Mouse (Mus musculus) thymus, postnatal 0 days (tissue): ENCODE measurements around the gene Slc7a7. TPM values are rescaled to one million over a fixed set of nuclear protein-coding genes. Genes with fewer than 3 reads are reported as not detected.
A peak's percentile ranks its signal among the peaks of the same experiment; 100 is the strongest.

Experiments used
- DNase-seq: peaks from one replicate; pipeline ENCODE4 v3.0.0-alpha.2; 2015; ENCODE audit warnings: low spot score
- polyA plus RNA-seq: library from polyadenylated mRNA; unstranded; fragments of >200 nt; fragmentation: Nextera tagmentation; extraction: Ambion mirVana; gene quantifications from 2 replicates; pipeline ENCODE4 v1.2.1, GENCODE M21; 2015

Gene Slc7a7
- polyA plus RNA-seq, result 6.5 and 8.1 TPM in 2 replicates

DNA sequence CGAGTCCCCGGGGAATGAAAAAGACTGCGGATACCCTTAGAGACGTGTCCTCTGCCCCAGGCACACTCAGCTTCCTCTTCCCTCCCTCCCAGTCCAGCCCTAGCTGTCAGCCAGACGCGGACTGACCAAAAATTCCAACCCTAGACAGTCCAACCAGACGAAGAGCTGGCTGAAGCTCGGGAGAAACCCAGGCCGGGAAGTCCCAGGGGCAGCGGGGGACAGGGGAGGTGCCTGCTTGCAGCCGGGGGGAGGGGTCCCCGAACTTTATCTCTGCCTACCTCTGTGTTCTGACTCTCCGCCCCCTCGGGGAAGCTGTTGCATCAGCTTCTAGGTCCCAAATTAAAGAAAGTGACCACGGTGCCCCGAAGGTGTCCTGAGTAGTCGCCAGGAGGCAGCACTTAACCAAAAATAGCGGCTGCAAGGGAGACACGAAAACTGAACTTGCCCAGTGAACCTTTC, at the start of gene Slc7a7:
Gene Slc7a7, minus strand, starts transcription at position 158 of the 459 bp plus-strand sequence.
- DNase-seq, result no peak

DNA sequence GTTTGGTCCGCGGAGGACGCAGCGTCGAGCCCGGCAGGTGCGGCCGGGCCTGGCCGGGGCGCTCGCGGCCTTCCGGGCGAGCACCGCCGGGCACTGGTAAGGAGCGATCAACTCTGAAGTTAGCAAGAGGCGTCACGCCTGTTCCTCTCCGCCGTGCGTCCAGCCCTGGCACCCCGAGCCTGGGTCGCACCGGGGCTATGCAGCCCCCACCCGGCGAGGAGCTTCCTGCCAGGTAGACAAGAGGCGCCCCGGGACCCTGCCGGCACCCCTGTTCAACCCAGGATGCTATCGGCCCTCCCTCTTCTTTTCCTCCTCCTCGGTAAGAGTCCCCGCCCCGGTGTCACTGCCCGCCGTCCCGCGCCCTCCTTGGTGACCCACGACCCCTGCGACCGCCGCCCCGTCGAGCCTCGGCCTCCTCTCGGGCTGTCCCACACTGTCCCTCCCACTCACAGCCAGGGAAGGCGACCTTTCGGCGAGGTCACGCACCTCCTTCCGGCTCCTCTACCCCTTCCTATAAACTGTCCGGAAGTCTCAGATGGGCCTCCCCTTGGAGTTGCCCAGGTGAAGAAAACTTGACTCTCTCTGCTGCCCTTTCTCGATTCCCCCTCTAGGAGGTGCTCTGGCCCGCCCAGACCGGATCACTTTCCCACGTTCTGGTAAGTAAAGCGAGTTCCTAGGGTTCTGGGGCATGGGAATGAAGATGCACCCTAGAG, 46.9 kb upstream of the Slc7a7 start:
- peak; percentile 76 for DNase-seq

DNA sequence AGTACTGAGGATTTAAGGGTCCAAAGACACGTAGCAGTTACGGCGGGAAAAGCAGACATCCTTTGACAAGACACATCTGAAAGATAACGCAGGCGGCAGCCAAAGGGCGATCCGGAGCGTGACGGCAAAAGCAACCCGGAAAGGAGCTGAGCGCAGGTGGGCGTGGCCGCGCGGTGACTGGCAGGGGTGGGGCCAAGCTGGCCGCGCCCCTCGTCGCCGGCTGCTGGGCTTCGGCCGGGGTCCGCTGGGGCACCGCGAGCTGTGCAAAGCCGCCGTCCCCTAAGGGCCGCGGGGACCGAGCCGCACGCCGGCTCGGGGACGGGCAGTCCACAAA, 46.3 kb upstream of the Slc7a7 start, which contains the start of gene Lrp10:
Gene Lrp10, plus strand, starts transcription at position 179 of the 334 bp plus-strand sequence.
- peak; percentile 91 for DNase-seq

DNA sequence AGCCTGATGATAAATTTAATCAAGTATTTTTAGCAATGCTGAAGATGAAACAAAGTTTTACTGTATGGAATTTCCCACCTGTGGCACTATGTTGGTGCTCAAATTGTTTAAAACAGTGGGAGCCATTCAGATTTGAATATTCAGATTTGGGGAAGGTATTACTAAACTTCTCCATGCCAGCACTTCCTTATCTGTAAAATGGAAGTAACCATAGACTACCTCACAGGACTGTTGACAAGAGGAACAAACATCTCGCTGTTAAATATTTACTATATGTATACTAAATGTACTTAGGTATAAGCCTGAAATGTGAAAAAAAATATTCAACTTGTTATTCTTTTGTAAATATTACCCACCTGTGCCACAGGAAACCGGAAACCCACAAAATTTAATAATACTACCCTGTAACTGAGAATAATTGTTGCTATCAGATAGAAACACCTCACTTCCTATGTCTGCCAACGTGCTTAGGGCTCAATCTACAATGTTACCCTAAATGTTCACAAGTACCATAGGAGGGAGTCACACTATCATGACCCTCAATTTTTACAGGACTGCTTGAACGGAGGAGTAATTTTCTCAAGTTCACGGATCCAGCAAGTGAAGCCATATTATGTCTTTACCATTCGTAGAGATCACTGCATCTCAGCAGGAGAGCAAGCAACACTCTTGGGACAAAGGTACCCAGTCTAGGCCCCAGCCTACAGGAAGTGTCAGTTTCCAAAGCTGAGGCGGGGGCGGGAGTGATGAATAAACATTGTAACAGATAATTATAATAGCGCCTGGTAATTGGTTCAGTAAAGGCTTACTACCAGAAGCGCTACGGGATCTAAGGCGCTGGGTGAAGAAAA, 45.8 kb upstream of the Slc7a7 start:
- DNase-seq, result no peak

DNA sequence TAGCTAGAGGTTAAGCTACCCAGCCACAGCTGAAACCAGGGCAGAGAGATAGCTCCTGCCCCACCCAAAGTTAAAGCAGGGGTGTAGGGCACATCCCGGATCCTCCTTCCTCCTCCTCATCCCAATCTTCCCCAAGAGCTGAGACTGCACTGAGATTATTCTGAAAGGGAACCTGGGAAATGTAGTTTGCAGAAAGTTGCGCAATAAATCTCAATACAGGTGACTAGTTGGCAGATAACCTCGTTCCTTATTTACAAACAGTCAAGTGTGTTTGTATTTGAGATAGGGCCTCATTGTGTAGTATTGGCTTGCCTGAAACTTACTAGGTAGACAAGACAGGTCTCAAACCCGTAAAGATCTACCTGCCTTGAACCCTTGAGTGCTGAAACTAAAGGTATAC, 44.6 kb upstream of the Slc7a7 start:
- no peak for DNase-seq

DNA sequence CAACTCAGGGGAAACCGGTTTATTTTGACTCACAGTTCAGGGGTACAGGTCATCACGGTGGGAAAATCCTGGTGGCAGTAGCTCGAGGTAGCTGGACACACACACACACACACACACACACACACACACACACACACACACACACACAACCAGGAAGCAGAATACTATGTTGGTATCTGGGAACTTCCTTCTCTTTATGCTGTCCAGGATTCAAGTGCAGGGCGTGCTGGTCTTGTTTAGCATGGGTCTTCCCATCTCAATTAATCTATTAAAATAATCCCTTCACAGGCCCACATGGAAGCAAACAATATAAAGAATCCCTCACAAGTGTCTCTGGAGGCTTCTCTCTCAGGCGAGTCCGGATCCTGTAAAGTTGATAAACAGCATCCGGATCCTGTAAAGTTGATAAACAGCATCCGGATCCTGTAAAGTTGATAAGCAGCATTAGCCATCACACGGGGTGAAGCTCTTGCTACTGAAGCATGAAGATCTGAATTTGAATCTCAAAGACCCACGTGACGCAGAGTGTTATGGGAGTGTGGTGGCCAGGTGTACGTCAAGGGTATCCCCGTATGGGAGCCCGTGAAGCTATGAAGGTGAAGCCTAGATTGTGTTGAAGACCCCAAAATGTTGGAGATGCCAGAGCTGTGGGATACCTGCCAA, 40.5 kb upstream of the Slc7a7 start:
- DNase-seq, result no peak

DNA sequence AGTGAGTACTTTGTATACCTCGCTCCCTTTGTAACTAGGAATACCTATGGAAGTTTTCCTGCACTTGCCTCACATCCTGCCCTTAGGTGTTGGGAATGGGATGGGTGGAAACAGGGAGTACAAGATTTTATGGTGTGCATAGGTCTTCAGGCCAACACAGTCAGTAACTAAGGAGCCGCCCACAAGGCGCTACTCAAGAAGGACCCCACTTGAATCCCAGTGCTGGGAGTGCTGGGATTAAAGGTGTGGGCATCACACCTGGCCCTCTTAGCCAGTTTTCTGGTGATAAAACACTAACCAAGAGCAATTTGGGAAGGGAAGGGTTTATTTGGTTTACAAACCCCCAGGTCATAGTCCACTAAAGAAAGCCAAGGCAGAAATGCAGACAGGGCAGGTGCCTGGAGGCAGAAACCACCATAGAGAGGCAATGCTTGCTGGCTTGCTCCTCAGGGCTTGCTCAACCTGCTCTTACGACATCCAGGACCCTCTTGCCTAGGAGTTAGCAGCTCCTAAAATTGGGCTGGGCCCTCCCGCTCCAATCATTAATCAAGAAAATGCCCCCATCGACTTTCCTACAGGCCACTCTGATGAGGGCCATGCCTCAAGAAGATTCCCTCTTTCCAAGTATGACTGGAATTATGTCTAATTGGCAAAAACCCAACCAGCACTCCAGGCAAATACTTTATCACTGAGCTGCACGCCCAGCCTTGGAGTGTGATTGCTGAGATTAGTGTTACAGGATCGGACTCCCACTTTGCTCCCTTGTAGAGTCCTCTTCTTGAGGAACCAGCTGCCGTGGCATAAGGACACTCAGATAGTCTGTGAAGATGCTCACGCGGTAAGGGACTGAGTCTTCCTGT, 37.3 kb upstream of the Slc7a7 start:
- DNase-seq, result no peak

DNA sequence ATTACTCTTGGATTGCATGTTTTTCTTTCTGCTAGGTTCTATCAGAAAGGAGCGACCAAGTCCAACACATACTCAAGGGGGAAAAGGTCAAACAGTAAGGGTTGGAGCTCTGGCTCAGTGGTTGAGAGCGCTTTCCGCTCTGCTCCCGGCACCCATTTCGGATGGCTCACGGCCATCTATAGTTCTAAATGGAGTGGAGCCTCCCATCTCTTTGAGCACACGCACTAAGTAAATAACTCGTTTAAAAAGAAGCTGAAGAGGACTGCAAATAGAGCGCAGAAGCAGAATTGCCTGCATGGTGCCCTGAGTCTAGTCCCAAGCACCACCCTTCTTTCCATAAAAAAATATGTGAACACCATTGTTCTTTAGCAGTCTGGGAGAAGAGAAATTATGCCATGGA, 36.0 kb upstream of the Slc7a7 start:
- DNase-seq, result no peak

DNA sequence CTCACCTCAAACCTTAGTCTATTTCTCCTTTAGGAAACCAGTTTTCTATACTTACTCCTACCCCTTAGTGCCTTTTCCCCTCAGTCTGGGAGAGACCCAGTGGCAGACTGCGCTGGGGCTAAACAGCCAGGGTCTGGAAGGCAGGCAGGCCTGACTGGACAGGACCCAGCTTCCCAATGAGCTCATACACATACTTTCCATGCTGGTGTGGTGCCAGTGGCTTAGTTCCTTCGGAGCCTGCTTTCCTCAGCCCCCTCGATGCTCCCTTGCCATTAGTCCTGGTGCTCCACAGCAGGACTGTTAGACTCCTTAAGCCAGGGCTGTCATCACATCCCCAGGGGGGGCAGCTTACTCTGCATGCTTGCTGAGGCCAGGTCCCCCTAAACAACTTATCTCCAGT, 27.9 kb upstream of the Slc7a7 start:
- no peak for DNase-seq

DNA sequence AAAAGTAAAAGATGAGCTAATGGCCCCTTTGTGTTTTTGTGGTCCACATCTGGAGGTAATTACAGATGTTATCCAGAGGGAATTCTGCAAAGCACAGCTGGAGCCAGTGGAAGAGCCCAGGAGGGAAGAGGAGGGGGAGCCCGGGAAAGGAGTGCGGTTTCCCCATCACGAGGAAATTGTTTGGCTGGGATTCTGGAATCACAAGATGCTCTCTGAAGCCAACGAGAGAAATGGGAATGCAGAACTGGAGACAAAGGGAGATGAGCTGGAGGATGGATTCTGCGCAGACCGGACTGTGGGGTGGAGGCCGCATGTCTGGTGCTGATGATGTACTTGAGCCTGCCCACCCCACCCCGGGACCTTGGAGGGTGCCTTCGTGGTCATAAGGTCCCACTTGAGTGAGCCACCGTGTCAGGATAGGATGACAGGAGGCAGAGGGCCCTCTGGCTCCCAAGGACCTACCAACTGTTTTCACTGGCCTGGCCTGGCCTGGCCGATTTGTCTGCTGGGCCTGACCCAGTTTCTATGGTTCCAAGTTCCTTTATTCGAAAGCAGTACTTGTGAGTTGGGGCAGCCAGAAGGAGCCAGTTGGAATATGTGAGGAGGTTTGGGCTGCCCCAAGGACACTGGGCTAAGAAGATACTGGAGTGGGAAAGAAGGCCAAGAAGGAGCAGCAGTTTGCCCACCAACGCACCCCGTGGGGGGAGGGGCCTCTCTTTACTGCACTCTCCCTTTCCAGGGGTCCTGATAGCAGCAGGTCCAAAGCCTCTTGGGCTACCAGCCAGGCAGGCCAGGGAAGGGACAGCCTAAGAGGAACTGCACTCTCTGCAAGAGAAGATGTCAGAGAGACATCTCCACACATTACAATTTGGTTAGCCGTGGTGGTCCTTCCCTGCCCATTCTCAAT, 26.4 kb upstream of the Slc7a7 start:
- no peak for DNase-seq

DNA sequence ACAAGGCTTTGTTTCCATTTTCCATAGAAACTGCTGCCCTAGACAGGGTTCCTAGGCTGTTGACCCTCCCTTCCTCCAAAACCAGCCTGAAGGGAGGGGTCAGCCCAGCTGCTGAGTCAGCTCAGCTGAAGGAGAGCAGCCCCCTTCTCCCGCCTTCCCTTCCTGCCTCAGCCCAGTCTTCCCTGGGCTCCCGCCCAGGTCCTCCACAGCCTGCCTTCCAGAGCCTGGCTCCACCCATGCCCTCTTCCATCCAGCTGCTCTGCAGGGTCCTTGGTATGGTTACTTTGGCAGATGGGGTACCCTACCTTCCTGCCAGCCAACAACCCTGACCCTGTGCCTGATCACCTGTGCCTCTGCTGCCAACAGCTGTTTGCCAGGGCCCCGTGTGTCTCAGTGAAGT, 25.6 kb upstream of the Slc7a7 start:
- no peak for DNase-seq

DNA sequence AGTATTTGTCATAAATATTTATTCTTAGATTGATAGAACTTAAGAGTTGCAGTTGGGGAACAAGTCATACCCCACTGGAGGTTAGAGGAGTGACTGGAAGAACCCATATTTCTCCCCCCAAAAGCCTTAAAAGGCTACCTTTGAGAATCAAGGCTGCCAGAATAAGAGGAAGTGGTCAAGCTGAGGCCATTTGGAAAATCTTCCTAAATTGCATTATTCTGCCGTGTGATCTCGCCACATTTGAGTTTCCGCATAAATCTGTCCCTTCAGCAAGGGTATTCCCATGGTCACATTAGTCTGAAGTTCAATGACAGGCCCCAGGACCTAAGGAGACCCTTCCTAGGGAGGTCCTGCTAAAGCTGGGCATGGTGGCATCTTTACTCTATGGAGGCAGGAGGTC, 25.0 kb upstream of the Slc7a7 start:
- DNase-seq, result no peak

DNA sequence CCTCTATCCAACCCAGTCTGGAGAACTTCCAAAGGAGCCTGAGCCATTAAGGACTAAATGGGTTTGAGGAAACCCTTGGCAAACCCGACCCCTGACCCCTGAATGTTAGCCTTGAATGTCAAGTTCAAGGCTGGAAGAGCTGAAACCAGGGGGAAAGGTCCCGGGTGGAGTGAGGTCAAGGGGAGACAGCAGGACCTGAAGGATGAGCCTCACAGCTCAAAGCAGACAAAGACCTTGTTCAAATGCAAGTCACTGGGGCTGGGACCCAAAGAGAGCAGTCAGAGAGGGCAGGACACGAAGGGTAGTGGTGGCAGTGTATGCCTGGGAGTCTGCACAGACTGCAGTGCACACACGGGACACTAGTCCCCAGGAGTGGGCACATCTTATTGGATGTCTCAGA, 23.8 kb upstream of the Slc7a7 start:
- no peak for DNase-seq

DNA sequence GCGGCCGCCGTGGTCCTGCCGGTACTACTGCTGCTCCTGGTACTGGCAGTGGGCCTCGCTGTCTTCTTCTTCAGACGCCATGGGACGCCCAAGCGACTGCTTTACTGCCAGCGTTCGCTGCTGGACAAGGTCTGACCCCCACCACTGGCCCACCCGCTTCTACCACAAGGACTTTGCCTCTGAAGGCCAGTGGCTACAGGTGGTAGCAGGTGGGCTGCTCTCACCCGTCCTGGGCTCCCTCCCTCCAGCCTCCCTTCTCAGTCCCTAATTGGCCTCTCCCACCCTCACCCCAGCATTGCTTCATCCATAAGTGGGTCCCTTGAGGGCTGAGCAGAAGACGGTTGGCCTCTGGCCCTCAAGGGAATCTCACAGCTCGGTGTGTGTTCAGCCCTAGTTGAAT, 23.0 kb upstream of the Slc7a7 start:
- no peak for DNase-seq

DNA sequence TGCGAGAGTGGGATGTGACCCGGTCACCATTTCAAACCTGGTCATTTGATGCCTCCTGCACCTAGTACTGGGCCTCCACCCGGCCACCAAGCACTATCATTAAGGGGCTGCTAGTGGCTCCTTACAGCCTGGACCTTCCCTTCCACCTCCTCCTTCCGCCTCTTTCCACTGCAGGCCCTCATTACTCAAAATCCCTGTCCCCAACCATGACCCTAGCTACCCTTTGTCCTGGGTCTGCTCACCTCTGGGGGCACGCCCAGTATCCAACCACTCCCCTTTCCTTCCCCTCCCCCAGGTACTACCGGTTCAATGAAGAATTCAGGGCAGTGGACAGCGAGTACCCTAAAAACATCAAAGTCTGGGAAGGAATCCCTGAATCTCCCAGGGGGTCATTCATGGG, 22.0 kb upstream of the Slc7a7 start:
- DNase-seq, result no peak

DNA sequence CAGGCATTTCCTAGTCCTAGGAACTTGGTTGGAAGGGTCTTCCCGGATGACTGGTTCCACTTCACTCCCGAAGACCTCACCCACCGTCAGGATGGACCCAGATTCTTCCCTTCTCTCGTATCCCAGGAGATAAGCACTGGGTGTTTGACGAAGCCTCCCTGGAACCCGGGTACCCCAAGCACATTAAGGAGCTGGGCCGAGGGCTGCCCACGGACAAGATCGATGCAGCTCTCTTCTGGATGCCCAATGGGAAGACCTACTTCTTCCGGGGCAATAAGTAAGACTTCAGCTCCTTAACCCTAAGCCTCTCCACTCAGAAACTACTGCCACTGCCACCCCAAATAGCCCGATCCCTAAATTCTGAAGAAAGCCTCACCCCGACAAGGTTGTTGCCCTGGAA, 21.6 kb upstream of the Slc7a7 start:
- DNase-seq, result no peak

DNA sequence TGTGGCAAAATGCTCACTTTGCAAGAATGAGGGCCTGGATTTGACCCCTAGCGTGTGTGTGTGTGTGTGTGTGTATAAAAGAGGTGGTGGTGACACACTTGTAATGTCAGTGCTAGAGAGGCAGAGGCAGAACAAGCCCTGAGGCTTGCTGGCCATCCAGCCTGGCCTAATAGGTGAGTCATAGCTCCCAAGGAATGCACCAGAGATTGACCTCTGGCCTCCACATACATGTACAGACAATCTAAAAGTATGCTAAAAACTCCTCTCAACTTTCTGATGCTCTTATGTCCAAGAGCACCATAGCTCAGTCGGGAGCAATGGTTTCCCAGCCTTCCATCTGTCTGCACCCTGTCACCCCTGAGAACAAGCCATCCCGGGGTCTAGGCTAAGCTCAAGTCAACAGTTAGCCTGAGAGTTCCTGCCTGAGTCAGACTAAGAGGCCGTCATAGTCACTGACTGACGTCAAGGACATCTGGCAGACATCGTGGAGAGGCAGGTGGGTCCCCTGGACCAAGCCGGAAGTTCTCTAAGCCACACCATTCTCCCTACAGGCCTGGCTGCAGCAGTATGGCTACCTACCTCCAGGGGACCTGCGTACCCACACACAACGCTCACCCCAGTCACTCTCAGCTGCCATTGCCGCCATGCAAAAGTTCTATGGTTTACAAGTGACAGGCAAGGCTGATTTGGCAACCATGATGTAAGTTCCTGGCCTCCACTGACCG, 17.8 kb upstream of the Slc7a7 start:
- peak; percentile 31 for DNase-seq

DNA sequence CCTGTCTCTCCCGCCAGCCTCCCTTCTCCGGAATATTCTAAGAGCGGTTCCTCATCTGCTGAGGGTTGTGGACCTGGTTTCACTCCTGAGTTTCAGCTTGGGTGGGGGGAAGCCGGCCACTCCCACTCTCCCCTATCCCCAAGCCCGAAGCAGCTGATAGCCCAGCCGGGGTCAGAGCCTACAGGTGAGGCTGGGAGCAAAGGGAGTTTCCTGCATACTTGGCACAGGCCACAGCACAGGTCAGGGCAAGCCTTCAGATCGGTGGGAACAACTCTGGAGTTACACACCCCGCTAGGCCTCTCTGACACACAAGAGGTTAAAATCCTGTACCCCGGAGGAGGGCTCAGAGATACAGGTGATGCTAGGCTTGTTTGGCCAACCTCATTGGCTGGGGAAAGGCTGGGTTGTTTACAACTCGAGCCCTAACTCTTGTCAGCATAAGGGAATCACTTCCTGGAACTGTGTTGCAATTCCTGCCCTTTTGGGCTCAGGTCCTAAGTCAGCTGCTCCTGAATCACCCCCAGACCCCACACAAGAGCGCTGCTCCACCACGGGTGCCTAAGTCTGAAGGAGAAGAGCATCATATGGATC, 16.5 kb upstream of the Slc7a7 start:
- DNase-seq, result no peak
